Mouse (Mus musculus): ENCODE results near the gene Ackr1. TPM values are rescaled to one million over a fixed set of nuclear protein-coding genes. Genes with fewer than 3 reads are reported as not detected.

Ackr1 gene
- total RNA-seq, 2 experiments from 2014 or later: 0.53 to 0.74 TPM

DNA sequence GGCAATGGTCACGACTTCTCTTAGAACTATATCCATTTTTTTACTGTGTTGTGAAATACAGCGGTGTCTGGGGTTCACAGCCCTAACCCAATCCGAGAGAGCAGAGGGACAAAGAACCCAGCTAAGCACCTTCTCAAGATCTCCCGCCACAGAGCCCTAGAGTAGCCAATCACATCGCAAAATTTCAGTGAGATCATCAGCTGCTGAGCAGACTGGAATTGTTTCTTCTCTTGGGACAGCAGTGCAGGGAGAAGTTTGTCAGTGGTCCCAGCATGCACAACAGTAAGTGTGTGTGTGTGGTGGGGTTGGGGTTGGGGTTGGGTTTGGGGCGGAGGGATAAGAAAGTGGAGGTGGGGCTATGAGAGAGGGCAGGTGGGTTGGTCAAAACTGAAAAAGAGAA lies 16.4 kb upstream of the Ackr1 start:
- intact Hi-C loops (cut with DNase I): no loop called here
- DNase-seq: peak; percentile 43 to 68

DNA sequence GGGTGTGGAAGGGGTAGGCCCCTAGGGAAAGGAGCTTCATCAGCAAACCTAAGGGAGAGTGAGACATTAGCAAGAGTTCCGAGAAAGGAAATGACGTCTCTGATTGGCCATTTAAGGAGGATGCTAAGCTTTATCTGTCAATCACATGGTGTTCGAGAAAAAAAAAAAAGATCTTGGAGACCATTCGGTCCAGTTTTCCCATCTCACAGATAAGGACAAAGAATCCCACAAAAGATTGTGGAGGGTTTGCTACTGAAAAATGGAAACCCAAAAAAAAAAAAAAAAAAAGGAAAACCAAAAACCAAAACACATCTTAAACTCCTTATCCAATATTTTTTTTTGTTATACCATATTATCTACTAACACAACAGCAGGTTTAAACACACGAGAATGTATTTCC lies 15.6 kb upstream of the Ackr1 start:
- no peak for DNase-seq
- intact Hi-C loops (cut with DNase I): no loop called here

DNA sequence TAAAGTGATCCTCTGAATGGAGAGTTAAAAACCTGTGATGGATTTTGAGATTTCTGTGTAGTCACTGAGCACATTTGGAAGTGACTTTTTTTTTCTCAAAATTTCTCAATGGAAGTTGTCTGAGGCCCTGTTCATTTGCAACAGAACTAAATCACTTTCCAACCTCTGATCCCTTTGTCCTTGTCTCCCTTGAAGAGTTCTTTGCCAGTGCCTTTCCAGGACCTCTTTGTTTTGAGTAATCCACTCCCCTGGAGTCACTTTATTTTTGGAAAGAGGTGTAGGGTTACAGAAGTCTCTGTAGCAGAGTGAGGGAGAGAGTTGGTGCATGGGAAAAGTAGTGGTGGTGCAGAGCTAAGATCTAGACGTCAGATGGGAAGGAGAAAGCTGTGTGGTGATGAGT lies 15.0 kb upstream of the Ackr1 start:
- intact Hi-C loops (cut with DNase I): no loop called here
- DNase-seq: no peak

DNA sequence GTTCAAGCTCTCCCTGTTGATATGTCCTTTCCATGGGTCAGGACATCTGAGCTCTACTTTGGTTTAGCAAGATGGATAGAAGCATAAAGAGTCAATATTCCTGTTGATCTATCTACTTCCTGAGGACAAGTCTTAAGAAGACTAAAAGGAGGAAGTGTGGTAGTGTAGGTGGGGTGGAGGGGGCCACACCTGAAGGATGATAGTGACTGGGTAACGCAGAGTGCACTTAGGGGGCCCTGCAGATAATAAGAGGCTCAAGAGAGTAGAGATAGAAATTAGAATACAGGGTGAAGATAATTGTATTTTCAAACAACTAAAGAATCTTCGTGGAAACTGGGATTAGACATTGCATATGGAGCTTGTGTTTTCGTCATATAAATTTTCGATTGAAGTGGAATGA lies 11.6 kb upstream of the Ackr1 start:
- DNase-seq: no peak
- intact Hi-C loops (cut with DNase I): no loop called here

DNA sequence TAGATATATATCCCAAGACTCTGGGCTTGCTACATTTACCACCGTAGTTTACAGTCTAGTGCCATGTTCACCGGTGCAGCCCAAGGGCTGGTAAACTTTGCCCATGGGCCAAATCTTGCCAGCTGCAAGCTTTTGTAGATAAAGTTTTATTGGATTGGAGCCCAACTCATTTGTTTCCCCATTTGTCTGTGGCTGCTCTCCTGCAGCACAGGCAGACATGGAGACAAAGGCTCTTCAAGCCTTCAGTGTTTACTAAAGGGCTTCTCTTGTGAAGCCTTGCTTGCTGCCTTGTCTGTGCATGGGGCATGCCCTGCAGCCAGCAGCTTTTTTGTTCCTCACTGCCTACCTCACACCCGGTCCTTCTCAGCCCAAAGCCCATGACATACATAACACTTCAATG lies 10.4 kb upstream of the Ackr1 start:
- intact Hi-C loops (cut with DNase I): no loop called here
- no peak for DNase-seq

DNA sequence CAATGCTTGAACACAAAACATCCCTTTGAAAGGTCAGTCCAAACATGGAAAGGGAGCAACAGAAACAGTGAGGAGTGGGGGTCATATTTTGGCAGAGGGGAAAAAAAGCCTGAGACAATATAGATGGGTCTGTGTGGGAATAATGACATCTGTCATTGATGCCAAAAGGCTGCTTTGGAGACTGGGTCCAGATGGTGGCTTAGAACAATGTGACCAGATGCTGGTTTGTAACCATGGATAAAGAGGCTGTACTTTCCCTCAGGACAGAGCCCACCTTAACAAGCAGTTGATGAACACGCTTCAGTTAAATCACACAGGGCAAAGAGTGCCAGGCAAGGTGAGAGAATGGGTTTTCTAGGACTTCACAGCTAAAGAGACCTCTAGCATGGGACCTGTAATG lies 8.9 kb upstream of the Ackr1 start:
- intact Hi-C loops (cut with DNase I): no loop called here
- DNase-seq: no peak

DNA sequence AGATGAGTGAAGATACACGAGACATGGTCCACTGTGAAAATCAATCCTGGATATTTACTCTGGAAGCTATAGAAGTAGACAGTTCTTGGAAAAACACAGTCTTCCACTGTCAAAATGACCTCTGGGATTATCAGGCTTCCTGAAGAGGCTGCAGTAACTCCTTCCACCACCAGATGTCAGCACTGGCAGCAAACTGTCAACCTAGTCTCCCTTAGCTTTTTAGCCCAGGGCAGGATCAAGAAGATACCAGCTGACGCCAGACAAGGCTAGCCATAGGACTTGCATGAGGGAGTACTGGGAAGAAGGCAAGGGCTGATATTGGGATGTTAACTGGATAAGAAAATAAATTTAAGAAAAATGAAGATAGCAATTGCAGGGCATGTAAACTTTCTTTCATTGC lies 6.0 kb upstream of the Ackr1 start:
- intact Hi-C loops (cut with DNase I): loop anchor here (2.0 to 5.0 kb wide), 2 partner anchors 38 to 57 kb away; no protein-coding TSS in a partner anchor

DNA sequence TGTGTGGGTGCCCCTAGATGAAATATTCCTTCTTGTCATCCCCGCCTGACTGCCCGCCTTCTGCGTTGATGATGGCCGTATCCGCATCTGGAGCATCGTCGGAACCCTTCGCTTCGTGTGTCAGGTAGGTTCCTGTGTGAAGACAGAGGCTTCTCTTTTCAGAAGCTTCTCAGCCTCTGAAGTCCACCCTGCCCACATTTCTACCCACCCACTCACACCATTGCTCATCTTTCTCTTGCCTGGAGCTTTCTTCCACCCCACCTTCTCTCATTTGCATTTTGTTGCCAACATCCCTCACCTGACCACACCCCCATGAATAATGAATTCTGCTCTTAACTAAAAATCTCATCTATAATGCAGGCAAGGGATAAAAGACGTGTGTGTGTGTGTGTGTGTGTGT lies 3.5 kb upstream of the Ackr1 start:
- DNase-seq: no peak
- intact Hi-C loops (cut with DNase I): loop anchor here (5.0 kb wide), 1 partner anchor 40 kb away; no protein-coding TSS in a partner anchor

More for the DNA sequence above, 6.0 kb upstream of the Ackr1 start:
- DNase-seq: peak; percentile 48 to 67

DNA sequence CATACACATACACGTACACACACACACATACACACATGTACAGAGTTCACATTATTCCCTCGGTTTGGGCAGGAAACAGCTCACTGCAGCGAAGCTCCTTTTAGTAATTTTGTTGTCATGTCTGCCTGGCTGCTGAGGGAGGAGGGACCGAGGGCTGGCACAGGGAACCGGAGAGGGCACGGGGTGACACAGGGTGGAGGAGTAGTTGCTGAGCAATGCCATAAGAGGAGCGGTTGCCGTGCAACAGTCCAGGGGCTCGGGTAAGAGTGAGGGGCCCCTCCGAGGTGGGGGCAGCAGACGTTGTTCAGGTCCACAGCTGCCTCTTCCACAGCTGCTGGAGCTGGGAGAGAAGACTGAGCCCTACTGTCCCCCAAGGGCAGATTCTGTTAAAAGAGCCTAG lies 2.4 kb upstream of the Ackr1 start:
- intact Hi-C loops (cut with DNase I): loop anchor here (5.0 kb wide), 1 partner anchor 41 kb away; no protein-coding TSS in a partner anchor
- no peak for DNase-seq

DNA sequence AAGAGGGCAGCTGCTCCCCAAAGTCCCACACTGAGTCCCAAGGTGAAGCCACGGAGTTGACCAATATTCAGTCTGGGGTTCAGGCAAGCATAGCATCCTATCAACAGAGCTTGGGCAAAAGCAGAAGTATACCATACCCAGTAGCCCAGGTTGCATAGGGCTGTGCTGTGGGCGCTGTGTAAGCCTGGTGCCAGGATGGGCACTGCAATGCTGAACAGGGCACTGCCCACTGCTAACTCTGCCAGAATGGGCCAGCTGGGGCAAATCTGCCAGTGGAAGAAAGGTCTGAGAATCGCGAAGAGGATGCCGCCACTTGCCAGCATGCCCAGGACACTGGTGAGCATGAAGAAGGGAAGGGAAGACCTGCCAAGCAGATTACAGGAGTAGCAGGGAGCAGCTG lies 1.1 kb downstream of the Ackr1 start:
- DNase-seq: no peak
- intact Hi-C loops (cut with DNase I): no loop called here

DNA sequence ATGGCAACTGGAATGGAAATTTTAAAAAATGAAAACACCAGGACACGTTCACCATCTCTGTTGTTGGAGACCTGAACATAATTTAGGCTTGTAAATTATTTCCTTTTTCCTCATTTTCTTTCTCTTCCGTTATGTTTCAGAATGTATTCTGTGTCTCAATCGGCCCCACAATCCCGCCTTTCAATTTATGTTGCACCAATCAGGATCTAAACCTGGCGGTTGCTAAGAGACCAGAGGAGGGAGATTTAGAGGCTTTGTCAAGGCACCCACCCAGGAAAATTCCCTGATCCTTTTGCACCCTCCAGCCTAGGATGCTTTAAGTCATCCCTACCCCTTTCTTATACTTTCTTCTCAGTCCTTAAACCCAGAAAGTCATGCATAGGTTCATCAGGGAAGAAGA lies 3.8 kb downstream of the Ackr1 start:
- DNase-seq: no peak
- intact Hi-C loops (cut with DNase I): no loop called here

DNA sequence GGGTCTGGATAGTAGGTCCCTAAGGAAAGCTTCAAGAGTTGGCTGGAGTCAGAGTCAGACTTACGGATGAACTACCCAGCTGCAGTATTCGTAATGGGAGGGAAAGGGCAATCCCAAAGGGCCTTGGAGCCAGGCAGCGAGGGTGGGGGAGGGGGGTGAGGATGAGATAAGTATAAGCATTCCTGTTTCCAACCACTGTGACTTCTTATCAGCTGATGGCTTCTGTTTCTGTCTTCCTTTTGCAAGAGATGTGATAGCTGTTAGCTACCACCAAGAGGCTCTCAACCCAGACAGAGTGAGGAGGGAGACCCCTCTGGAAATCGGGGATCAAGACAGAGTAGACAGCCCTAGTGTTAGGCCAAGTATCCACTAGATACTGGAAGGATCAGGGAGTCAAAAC lies 4.4 kb downstream of the Ackr1 start:
- no peak for DNase-seq
- intact Hi-C loops (cut with DNase I): no loop called here

DNA sequence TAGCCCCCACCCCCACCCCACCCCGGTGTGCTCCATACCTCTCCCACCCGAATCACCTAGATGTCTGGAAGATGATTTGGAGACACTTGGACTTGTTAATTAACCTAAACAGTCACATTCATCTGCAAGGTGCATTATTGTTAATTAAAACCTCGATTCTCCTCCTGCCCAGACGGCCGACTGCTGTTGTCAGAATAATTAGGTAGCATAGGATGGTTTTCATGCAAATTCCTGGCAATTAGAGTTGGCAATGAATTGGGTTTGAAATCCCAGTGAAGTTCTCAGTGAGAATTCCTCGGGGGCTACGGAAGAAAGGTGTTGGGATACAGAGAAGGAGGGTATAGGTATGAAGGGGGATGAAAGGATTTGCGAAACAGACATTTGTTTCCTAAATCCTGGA lies 5.1 kb downstream of the Ackr1 start:
- intact Hi-C loops (cut with DNase I): no loop called here
- no peak for DNase-seq

DNA sequence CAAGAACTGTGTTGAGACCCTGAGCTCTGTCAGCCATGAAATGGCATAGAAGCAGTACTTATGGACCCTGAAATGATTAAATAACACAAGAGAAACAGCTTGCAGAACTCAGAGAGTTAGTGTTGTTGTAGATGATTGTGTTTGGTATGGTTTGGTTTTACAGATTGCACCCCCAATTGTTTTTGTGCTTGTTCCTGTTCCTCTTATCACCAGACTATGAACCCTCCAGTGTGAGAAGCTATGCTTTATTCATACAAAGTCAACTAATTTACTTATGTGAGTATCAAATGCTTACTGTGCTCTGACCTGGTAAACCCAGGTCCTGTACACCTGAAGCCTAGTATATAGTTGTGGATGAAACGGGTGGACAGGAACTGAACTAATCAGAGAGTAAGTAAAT lies 7.0 kb downstream of the Ackr1 start:
- no peak for DNase-seq
- intact Hi-C loops (cut with DNase I): no loop called here

DNA sequence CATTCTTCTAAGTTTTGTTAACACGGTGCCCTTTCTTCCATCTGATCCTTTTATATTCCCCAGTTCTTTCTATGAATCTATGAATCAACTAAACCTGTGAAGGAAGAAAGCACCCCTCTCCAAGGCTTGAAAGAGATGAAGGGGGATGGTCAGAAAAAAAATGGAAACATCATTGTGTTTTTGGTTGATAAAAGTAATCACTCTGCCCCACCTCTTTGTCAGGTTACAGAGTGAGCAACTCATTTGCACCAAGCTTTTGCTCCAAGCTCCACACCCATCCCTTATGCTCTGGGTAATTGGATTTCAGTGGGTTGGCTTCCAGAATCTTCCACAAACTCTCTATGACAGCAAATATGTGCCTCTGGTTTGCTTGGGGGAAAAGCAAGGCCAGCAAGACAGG lies 8.2 kb downstream of the Ackr1 start:
- DNase-seq: no peak
- intact Hi-C loops (cut with DNase I): loop anchor here (2.0 kb wide), 1 partner anchor 73 kb away; no protein-coding TSS in a partner anchor

DNA sequence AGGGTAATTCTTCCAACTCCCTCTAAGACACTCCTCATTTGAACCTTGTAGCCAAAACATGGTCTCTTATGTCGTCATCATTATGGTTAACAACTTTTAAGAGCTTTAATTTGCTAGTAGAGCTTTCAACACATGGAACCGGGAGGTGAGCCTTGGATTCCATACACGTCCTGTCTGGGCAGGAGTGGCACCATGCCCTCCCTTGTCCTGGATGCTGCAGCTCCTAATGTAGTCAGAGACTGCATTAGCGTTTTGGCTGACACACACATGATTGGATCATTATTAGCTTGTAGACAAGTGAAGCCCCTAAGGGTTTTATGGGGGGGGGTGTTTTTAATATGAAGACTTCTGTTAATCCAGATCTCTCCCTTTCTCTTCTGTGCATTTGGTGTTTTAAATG lies 8.6 kb downstream of the Ackr1 start:
- no peak for DNase-seq
- intact Hi-C loops (cut with DNase I): loop anchor here (2.0 to 5.0 kb wide), 2 partner anchors 52 to 74 kb away; no protein-coding TSS in a partner anchor

DNA sequence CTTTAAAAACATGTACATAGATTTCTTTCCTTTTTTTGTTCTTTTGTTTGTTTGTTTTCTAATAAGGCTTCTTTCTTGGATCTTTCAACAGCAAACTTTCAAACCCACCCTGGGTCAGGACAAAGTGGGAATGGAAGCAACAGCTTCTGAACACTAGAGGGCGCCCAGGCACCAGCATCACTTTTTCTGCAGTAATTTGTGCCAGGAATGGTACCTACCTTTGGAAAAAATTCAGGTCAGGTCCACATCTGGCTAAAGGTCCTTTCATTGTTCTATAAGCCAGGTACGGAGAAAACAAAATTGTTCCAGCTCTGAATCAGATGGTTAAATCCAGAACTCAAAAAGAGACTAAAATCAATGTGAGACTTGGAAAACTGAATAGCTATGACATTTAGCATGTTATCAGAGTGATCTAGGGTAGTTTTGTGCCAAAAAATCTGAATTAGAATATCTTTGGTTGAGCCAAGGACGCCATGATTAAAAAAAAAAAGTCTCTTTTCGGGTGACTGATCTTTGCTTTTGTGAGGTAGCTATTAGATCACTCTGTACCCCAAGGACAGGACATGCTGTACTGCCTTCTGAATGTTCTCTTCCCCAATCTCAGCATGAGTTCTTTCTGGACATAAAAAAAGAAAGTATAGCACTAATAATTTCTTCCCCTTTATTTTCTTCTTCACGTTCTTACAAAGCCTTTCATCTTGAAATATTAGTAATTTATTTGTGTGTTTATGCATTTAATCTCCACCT lies 9.5 kb downstream of the Ackr1 start:
- peak; percentile 14 to 39 for DNase-seq
- intact Hi-C loops (cut with DNase I): loop anchor here (2.0 to 5.0 kb wide), 2 partner anchors 53 to 75 kb away; no protein-coding TSS in a partner anchor

DNA sequence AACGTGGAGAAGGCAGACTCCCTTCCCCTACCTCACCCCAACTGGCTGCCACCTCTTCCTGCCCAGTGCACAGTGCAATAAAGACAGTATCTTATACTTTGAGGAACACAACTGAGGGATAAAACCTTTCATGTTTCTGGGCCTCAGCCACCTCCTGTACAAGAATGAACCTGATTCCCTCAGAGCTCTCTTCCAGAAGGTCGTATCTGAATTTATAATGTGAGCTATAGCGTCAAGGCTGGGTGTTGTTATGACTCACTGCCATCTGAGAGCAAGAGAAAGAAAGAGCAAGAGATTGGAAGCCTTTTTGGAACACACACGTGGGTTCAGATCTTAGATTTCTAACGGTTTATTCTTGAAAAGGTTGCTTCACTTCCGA lies 11.3 kb downstream of the Ackr1 start:
- no peak for DNase-seq
- intact Hi-C loops (cut with DNase I): loop anchor here (5.0 kb wide), 1 partner anchor 55 kb away; no protein-coding TSS in a partner anchor

DNA sequence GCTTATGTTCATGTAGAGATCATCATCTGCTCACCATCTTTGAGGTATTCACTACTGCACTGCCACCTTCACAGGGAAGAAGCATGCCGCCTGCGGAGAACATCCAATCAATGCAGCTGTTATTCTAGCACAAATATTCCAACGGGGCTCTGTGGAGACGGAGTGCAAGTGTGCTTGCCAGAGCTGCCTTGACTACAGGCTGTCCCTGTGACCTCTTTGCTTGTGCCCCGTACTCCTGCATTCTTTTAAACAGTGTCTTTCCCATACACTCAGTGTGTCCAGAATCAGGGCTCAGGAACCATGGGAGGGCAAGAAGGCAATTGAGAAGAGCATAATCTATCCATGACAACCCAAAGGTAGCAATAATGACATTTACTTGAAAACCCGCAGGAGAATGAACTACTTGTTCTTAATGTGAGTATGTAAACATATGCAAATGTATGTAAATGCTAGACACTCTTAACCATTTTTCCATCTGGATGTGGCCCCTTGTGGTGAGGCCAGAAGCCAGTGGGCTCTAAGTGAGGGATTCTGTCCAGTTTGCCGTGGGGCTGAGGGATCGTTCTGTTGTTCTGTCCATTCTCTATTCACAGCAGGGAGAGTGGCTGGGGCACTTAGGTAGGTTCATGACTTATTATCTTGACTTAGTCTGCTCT lies 11.8 kb downstream of the Ackr1 start:
- no peak for DNase-seq
- intact Hi-C loops (cut with DNase I): loop anchor here (5.0 kb wide), 1 partner anchor 56 kb away; no protein-coding TSS in a partner anchor

DNA sequence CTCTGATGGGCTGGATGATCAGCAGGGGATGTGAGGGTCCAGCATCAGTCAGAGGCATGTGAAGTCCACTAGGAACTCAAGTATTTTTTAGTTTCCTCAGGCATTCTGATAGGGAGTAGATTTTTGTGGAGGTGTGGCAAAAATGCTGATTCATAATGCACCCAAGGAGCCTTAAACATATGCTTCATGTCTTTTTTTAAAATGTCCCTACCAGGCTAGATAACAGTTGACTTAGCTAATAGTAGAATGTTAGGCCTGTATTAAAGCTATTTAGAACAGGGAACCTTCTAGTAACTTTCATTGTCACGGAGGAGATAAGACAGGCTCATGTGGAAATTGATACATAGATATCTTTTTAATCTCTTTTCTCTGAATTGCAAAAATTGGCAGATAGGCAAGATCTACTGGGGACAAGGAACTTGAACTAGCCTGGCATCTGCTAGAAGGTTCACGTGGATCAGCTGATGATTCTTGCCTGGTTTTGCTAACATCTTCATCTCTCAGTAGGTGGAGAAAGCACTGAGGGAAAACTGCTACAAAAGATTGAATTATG lies 15.5 kb downstream of the Ackr1 start:
- intact Hi-C loops (cut with DNase I): no loop called here
- no peak for DNase-seq

DNA sequence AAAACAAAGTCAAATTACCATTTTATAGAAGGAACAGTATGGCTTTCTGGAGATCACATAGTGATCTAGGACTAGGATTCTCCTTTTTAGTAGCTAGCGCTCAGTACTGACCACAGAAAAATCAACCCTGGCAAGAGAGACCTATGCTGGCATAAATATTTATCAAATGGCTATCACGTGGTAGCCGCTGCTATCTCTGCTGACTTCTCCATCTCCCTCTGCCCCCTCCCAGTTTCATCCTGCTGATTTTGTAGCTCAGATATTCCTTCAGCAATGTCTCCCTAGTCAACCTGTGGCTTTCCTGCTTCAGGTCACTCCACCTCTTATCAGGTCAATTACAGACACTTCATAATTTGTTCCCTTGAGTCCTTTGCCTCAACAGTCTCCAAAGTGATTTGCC lies 17.8 kb downstream of the Ackr1 start:
- intact Hi-C loops (cut with DNase I): no loop called here
- DNase-seq: no peak
